Mouse (Mus musculus): ENCODE data around the gene Atp2a3.

Atp2a3 gene

DNA sequence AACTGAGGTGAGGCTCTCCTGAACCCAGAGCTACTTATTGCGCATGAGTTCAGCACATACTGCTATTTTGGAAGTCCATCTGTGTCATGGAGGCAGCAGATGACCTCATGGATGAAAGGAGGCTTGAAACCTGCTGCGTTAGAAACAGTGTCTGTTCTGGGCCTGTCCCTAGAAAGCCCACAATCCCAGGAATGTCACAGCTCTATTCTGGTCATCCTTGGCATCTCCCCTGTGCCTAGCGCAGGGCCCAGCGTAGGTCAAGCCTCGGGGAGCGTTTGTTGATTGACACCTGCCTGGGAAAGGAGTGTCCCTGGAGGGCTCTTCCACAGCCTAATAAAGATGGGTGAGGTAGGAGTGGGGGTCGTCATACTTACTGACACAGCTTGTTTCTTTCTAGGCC lies 75.1 kb downstream of the Atp2a3 start:
- DNase-seq (ENCODE audit: low spot score in 2 of 2): no peak

DNA sequence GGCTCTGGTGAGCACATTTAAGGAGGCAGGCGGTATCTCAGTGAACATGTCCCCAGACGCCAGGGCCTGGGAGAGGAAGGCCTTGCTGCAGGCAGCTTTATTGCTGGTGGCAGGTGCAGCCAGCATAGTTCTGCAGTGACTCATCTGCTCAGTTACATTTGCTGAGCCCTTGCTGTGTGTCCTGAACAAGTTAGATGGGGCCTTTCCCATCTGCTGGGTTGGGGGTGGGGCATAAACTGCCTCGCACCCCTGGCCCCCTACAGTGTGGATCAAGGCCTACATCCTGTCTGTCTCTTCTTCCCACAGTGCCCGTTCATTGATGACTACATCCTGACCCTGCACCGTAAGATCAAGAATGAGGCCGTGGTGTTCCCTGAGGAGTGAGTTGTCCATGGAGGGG lies 75.9 kb downstream of the Atp2a3 start:
- DNase-seq (ENCODE audit: low spot score in 2 of 2): no peak

DNA sequence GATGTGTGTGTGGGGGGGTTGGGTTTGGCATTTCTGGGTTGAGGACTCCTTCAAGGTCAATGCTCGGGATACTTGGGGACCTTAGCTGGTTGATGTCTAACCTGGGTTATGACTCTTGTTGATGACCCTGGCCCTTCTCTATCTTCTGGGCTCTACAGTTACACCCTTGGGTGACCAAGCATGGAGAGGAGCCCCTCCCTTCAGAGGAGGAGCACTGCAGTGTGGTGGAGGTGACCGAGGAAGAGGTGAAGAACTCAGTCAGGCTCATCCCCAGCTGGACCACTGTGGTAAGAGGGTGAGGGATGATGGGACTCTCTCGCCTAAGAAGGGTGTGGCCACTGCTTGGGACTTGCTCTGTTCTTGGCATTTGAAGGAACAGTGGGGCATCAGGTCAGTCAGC lies 76.7 kb downstream of the Atp2a3 start:
- no peak for DNase-seq (ENCODE audit: low spot score in 2 of 2)

DNA sequence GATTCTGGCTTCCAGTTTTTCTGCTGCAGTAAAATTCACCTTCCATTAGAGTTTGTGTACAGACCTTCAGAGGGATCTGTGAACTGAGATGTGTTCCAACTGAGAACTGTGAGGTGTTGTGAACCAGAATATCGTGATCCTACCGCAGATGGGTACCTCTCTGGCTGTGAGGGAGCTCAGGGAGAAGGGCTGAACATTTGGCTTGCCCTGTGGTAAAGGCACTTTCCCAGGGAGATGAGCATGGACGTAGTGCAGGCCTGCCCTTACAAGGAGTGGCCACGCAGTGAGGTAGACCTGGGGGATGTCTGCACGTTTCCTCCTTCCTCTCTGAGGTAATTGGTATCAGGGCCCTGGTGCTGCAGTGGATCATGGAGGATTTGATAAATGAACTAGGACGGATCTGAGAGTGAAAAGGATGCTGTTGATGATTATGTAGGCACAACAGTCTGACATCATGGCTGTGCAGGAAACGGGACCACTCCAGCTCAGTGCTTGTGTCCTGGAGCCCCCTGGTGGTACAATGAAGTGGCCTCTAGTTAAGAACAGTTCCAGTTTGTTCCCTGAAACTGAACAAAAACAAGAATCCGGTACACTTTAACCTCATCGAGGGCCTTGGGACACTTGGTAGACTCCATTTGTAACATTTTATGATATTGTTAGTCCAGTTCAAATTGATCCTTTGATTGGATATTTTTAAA lies 78.3 kb downstream of the Atp2a3 start:
- DNase-seq (ENCODE audit: low spot score in 2 of 2): peak in 1 of 2 experiments; percentile 56
